Mouse (Mus musculus) C2C12 (cell line): ENCODE measurements around the gene Ntrk2.

Experiments
- CTCF ChIP-seq: IDR thresholded peaks from one replicate; pipeline ENCODE4 v1.5.1; 2011; ENCODE audit not compliant: control insufficient read depth, insufficient read depth, insufficient read length
- MYOG ChIP-seq: IDR thresholded peaks from one replicate; pipeline ENCODE4 v1.6.1; 2011; ENCODE audit not compliant: control insufficient read depth, insufficient read length; ENCODE audit errors: extremely low read depth

DNA sequence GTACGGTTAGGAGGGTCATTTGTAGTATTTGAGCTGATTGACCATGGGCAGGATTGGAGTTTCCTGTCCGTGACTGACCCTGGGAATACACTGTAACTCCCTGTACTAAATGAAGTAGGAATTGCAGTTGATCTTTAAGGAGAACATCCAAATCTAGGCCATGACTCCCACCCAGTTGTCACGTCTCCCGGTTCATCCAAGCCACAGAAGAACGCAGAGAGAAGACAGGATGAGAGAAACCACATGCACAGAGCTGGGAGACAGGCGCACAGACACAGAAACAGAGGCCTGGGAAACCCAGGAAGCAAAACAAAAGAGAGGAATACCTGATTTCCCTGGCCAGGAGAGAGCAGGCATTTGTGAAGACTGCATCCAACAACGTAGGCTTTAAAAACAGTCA, 117.1 kb downstream of the Ntrk2 start:
- no peak for TF ChIP-seq CTCF
- no peak for TF ChIP-seq MYOG
